Mouse (Mus musculus): Measurements from ENCODE around the gene Sept7.
"Not testable (repeated sequence)": the region's sequence is repeated elsewhere in the genome, so short reads cannot be mapped to it uniquely, and the experiment has no call there.

Sept7 gene

GRCm38 (mm10) chr9:25260411-25260810 lies 8.2 kb downstream of the Sept7 start:
- DNase-seq (ENCODE audit: low spot score in 2 of 2) = no peak

GRCm38 (mm10) chr9:25260979-25261378 lies 8.7 kb downstream of the Sept7 start:
- no peak for DNase-seq (ENCODE audit: low spot score in 2 of 2)

GRCm38 (mm10) chr9:25262087-25262486 lies 9.8 kb downstream of the Sept7 start:
- no peak for DNase-seq (ENCODE audit: low spot score in 2 of 2)

- DNase-seq (ENCODE audit: low spot score in 2 of 2) = no peak
These were observed 13.6 kb downstream of the Sept7 start for GRCm38 (mm10) chr9:25265795-25266194.

- no peak for DNase-seq (ENCODE audit: low spot score in 2 of 2)
These were observed 14.9 kb downstream of the Sept7 start for GRCm38 (mm10) chr9:25267133-25267532.

GRCm38 (mm10) chr9:25267574-25267973 lies 15.3 kb downstream of the Sept7 start:
- DNase-seq (ENCODE audit: low spot score in 2 of 2) = no peak

GRCm38 (mm10) chr9:25271902-25272301 lies 19.7 kb downstream of the Sept7 start:
- no peak for DNase-seq (ENCODE audit: low spot score in 2 of 2)

GRCm38 (mm10) chr9:25289796-25290195 lies 37.6 kb downstream of the Sept7 start:
- no peak for DNase-seq (ENCODE audit: low spot score in 2 of 2)

GRCm38 (mm10) chr9:25309505-25310182 lies 57.4 kb downstream of the Sept7 start:
- DNase-seq (ENCODE audit: low spot score in 2 of 2) = no peak

- DNase-seq (ENCODE audit: low spot score in 2 of 2) = no peak
These were observed 62.1 kb downstream of the Sept7 start for GRCm38 (mm10) chr9:25314304-25314703.

- no peak for DNase-seq (ENCODE audit: low spot score in 2 of 2)
These were observed 65.7 kb downstream of the Sept7 start for GRCm38 (mm10) chr9:25317827-25318505.

GRCm38 (mm10) chr9:25319676-25320075 lies 67.4 kb downstream of the Sept7 start:
- DNase-seq (ENCODE audit: low spot score in 2 of 2) = not testable (repeated sequence)

- peak in 1 of 2 experiments; percentile 23 for DNase-seq (ENCODE audit: low spot score in 2 of 2)
These were observed 75.6 kb downstream of the Sept7 start for GRCm38 (mm10) chr9:25327727-25328370.

GRCm38 (mm10) chr9:25328946-25329723 lies 76.9 kb downstream of the Sept7 start:
- DNase-seq (ENCODE audit: low spot score in 2 of 2) = peak in 1 of 2 experiments; percentile 43

- DNase-seq (ENCODE audit: low spot score in 2 of 2) = peak in 1 of 2 experiments; percentile 14
These were observed 85.4 kb downstream of the Sept7 start for GRCm38 (mm10) chr9:25337436-25338198.

GRCm38 (mm10) chr9:25340412-25340811 lies 88.2 kb downstream of the Sept7 start:
- no peak for DNase-seq (ENCODE audit: low spot score in 2 of 2)

GRCm38 (mm10) chr9:25353775-25354174 lies 101.5 kb downstream of the Sept7 start:
- no peak for DNase-seq (ENCODE audit: low spot score in 2 of 2)

GRCm38 (mm10) chr9:25355806-25356205 lies 103.6 kb downstream of the Sept7 start:
- no peak for DNase-seq (ENCODE audit: low spot score in 2 of 2)

GRCm38 (mm10) chr9:25357589-25357988 lies 105.3 kb downstream of the Sept7 start:
- DNase-seq (ENCODE audit: low spot score in 2 of 2) = no peak

GRCm38 (mm10) chr9:25358018-25358417 lies 105.8 kb downstream of the Sept7 start:
- DNase-seq (ENCODE audit: low spot score in 2 of 2) = no peak
